Mouse (Mus musculus): ENCODE data around the gene Tpbg. TPM values are rescaled to one million over a fixed set of nuclear protein-coding genes. Genes with fewer than 3 reads are reported as not detected.

The Tpbg gene
- not detected for total RNA-seq (2023)

DNA sequence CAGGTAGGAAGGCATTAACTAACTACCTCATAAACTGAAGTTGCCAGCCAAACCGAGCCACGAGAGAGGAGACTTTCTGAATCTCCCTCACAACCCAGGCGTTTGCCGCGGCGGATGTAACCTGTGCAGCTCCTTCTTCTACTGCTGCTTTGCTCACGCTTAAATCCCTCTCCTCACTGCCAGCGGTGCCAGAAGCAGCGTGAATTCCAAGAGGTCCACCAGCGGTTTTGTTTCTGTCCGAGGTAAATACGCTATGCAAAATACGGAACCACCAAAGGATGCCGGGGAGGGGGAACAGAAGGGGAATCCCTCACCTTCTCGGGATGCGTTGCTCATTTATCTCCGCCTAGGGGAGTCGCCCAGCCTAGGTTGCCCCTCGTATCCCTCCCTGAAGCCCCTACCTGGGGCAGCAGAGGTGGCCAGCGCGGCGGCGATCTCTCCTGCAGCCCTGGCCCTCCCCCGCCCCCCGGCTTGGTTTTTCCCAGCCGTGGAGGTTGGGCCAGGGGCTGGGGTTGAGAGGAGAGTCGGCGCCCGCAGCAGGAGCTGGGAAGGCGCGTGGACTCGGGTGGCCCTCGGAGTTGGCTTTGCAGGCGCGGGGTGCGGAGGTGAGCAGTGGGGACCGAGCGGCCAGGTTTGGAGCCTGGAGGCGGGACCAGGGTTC, at the start of gene Tpbg:
Tpbg (plus strand) TSS at position 30 of the 661 bp plus-strand sequence.

Other genes with a start within 250 kb of the Tpbg start
- gene Ibtk, start 93.0 kb upstream of the Tpbg start, total RNA-seq (2023): 33.9 TPM